Mouse (Mus musculus) G1E (cell line): ENCODE data around the gene Vac14. TPM values are rescaled to one million over a fixed set of nuclear protein-coding genes. Genes with fewer than 3 reads are reported as not detected.

ENCODE experiments used
- ATAC-seq: 2 replicates; pipeline ENCODE4 v1.8.0; 2016; ENCODE audit warnings: mild to moderate bottlenecking; ENCODE audit not compliant: insufficient number of reproducible peaks, poor library complexity, low FRiP score, severe bottlenecking; ENCODE audit errors: extremely low read depth
- DNase-seq: peaks from one replicate; pipeline ENCODE4 v3.0.0; 2012; ENCODE audit warnings: low spot score
- H3K27me3 ChIP-seq: 2 replicates; pipeline ENCODE4 v1.6.1; 2012; ENCODE audit warnings: mild to moderate bottlenecking, low read length, inconsistent platforms; ENCODE audit not compliant: insufficient read depth
- H3K36me3 ChIP-seq: replicated peaks from 2 replicates; pipeline ENCODE3; 2012; ENCODE audit warnings: mild to moderate bottlenecking, inconsistent platforms
- H3K4me1 ChIP-seq: 2 replicates; pipeline ENCODE4 v1.6.1; 2012; ENCODE audit warnings: low read depth, low read length, inconsistent platforms, mixed read lengths; ENCODE audit not compliant: insufficient read depth
- H3K4me3 ChIP-seq: 2 replicates; pipeline ENCODE4 v1.5.1; 2012; ENCODE audit warnings: low read depth, mild to moderate bottlenecking, inconsistent platforms, low read length, moderate library complexity, mixed read lengths
- H3K9me3 ChIP-seq: replicated peaks from 2 replicates; pipeline ENCODE4 v1.6.1; 2012; ENCODE audit warnings: inconsistent platforms
- CTCF ChIP-seq: IDR thresholded peaks from 2 replicates; pipeline ENCODE4 v1.5.1; 2012; ENCODE audit warnings: low read depth, low read length, inconsistent platforms, mixed read lengths
- GATA1 ChIP-seq: IDR thresholded peaks from 2 replicates; pipeline ENCODE4 v1.6.1; 2012; ENCODE audit warnings: borderline replicate concordance, low read length, inconsistent platforms, mixed read lengths
- GATA2 ChIP-seq: IDR thresholded peaks from 2 replicates; pipeline ENCODE4 v1.6.1; 2012; ENCODE audit warnings: low read depth, low read length, inconsistent platforms, borderline replicate concordance
- POLR2AphosphoS5 ChIP-seq: IDR thresholded peaks from 2 replicates; pipeline ENCODE4 v1.6.1; 2012; ENCODE audit warnings: low read depth, low read length, inconsistent platforms; ENCODE audit not compliant: insufficient replicate concordance
- TAL1 ChIP-seq: conservative IDR thresholded peaks from 2 replicates; pipeline ENCODE4 v1.6.1; 2012; ENCODE audit warnings: low read depth, low read length, inconsistent platforms, mixed read lengths
- polyA plus RNA-seq: library from polyadenylated mRNA; stranded (reverse); fragments of >175 nt; gene quantifications from 2 replicates; pipeline ENCODE4 v1.2.3, GENCODE M21; 2012
- total RNA-seq, 2 experiments: library from RNA; stranded (forward) in 1 of 2; stranded (reverse) in 1 of 2; fragments of 200-1000 nt in 1 of 2; fragments of >200 nt in 1 of 2; fragmentation: Nextera tagmentation in 1 of 2; gene quantifications; 2 replicates each; pipeline ENCODE4 v1.2.3; 2014 to 2017

Gene Vac14
- total and polyA plus RNA-seq, 3 experiments = 25.7 to 70.1 (median 52.1) TPM

GRCm38 (mm10) chr8:110726893-110727292, 108.5 kb downstream of the Vac14 start:
- no peaks in the 10 kb centered on the region for H3K36me3 ChIP-seq

GRCm38 (mm10) chr8:110731346-110731859, 113.0 kb downstream of the Vac14 start:
- no peak overlapping the region for H3K4me3 ChIP-seq
- no peak for ATAC-seq
- no peaks in the 10 kb centered on the region for H3K9me3 ChIP-seq
- H3K4me1 ChIP-seq = peaks cover 10% of the 10 kb centered on the region; the same call in 1 of the 2 replicates
- TF ChIP-seq TAL1 (no peak), POLR2AphosphoS5 (no peak), GATA2 (no peak), GATA1 (no peak), CTCF (no peak)
- peaks cover 49% of the 10 kb centered on the region for H3K27me3 ChIP-seq
- no peaks in the 10 kb centered on the region for H3K36me3 ChIP-seq
- DNase-seq = no peak

More at GRCm38 (mm10) chr8:110726893-110727292, 108.5 kb downstream of the Vac14 start:
- Histone ChIP-seq H3K9me3 (no peaks in the 10 kb centered on the region), H3K4me1 (peaks cover 18% of the 10 kb centered on the region), H3K4me3 (no peak overlapping the region), H3K27me3 (peaks cover 73% of the 10 kb centered on the region)
- no peak for ATAC-seq
- TF ChIP-seq GATA1 = no peak
- TF ChIP-seq CTCF = peak; percentile 71
- DNase-seq = peak; percentile 39

- DNase-seq = no peak
- ATAC-seq = no peak
- no peaks in the 10 kb centered on the region for H3K9me3 ChIP-seq
- TF ChIP-seq TAL1 (no peak), GATA2 (no peak), POLR2AphosphoS5 (no peak), GATA1 (no peak), CTCF (no peak)
- no peaks in the 10 kb centered on the region for H3K36me3 ChIP-seq
- H3K27me3 ChIP-seq = peaks cover 54% of the 10 kb centered on the region
- H3K4me3 ChIP-seq = no peak overlapping the region
- H3K4me1 ChIP-seq = peaks cover 3% of the 10 kb centered on the region; the same call in 1 of the 2 replicates
These were observed 114.7 kb downstream of the Vac14 start for GRCm38 (mm10) chr8:110733036-110733435.

GRCm38 (mm10) chr8:110738591-110739195, 120.3 kb downstream of the Vac14 start:
- Histone ChIP-seq H3K4me3 (no peak overlapping the region), H3K36me3 (no peaks in the 10 kb centered on the region), H3K4me1 (no peaks in the 10 kb centered on the region; the same call in 1 of the 2 replicates), H3K27me3 (peaks cover 44% of the 10 kb centered on the region), H3K9me3 (no peaks in the 10 kb centered on the region)
- ATAC-seq (no peak), DNase-seq (no peak)
- TF ChIP-seq TAL1 (no peak), POLR2AphosphoS5 (no peak), GATA1 (no peak)

GRCm38 (mm10) chr8:110740629-110741175, 122.3 kb downstream of the Vac14 start:
- Histone ChIP-seq H3K36me3 (no peaks in the 10 kb centered on the region), H3K9me3 (peaks cover 3% of the 10 kb centered on the region), H3K4me3 (no peak overlapping the region), H3K4me1 (no peaks in the 10 kb centered on the region; the same call in 1 of the 2 replicates), H3K27me3 (peaks cover 53% of the 10 kb centered on the region)
- ATAC-seq (no peak), DNase-seq (no peak)
- TF ChIP-seq POLR2AphosphoS5 (no peak), TAL1 (no peak), CTCF (no peak), GATA2 (no peak), GATA1 (no peak)

- TF ChIP-seq CTCF (no peak), GATA2 (no peak), POLR2AphosphoS5 (no peak), GATA1 (no peak), TAL1 (no peak)
- Histone ChIP-seq H3K27me3 (peaks cover 58% of the 10 kb centered on the region), H3K4me1 (no peaks in the 10 kb centered on the region; the same call in 1 of the 2 replicates), H3K9me3 (peaks cover 3% of the 10 kb centered on the region), H3K36me3 (no peaks in the 10 kb centered on the region), H3K4me3 (no peak overlapping the region)
- no peak for DNase-seq
- ATAC-seq = no peak
These were observed 123.5 kb downstream of the Vac14 start for GRCm38 (mm10) chr8:110741816-110742451.
